Mouse (Mus musculus): ENCODE results near the gene Lrrc4.
A peak's percentile ranks its signal among the peaks of the same experiment; 100 is the strongest.

Lrrc4 gene

DNA sequence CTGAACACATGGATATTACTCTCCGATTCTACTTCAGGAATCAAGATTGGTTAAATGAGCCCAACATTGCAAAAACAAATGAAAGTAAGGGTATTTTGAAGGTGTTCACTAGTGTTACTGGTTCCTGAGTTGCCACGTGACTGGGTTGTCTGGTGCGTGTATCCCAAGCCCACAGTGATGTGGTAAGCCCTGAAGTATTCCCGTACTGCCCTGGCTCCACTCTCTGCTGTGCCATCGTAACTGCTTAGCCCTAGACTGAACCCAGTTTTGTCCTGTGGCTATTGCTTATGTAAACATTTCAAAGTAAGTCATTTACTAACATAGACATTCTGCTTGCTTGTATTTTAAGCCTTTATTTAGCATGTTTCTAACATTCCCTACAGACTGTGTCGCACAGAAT, 100.3 kb downstream of the Lrrc4 start:
- no peak for DNase-seq (ENCODE audit: inconsistent ontology term)

DNA sequence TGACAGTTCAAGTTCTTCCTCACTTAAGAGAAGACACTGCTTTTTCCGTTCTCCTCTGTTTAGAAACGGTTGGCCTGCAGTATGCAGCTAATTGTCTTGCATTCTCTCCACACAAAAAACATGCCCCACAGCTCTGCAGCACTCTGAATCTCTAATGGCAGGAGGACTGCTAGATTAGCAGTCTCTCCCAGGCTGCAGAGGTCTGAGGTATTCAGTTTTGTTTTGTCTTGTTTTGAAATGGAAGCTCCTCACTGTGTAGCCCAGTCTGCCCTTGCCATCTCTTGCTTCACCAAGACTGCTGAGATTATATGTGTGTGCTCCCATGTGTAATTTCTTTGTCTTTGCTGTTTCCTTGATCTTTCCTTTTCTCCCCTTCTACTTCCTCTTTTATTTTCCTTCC, 101.9 kb downstream of the Lrrc4 start:
- DNase-seq (ENCODE audit: inconsistent ontology term): no peak

DNA sequence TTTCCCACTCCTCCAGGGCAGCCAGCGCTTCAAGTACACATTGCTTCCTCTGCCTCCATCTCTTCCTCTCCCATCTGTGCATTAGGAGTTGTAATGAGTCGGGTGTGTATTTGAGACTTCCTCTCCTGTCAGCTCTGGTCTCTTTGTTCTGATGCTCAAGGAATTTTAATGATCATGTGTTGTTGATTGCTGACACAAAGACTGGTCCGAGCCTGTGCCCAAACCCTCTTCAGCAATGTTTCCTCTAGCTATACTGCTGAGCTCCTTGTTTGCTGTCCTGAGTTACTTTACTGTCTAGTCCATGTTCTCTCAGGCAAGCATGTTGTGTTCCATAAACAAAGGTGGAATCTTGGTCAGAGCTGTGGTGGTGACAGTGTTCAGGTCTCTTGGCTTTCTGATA, 102.3 kb downstream of the Lrrc4 start:
- DNase-seq (ENCODE audit: inconsistent ontology term): peak; percentile 66

DNA sequence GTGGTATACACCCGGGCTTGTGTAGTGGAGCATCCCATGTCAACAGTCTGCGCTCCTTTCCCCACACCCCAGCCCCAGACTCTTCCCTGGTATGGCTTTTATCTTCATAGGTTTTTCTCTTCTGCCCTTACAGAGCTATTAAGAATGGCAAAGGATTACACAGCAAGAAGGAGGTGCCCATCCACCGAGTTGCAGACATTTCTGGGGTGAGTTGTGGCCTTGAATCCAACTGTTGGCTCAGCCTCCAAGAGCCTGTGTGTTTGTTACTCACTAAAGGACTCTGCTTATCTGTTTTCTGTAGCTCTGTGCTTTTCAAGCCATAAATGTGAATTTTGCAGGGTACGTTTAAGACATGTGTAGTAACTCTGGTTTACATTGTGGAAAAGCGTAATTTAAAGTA, 106.8 kb downstream of the Lrrc4 start:
- no peak for DNase-seq (ENCODE audit: inconsistent ontology term)

DNA sequence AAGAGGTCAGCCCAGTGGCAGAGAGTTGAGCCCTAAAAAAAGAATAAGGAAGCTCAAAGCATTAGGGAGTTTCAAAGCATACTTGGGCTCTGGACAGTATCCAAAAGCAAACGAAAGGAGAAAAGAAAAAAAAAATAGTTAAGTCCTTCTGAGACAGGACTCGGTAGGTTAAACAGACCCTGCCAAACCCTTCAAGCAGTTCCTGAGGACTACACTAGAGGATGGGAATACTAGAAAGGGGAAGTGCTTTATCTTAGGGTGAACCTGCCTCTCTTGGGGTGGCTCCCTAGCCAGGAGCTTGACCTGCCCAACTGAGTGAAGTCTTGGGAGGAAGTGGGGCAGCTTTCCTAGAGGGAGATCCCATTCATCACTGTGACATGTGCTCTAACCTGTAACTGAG, 108.5 kb downstream of the Lrrc4 start:
- no peak for DNase-seq (ENCODE audit: inconsistent ontology term)

DNA sequence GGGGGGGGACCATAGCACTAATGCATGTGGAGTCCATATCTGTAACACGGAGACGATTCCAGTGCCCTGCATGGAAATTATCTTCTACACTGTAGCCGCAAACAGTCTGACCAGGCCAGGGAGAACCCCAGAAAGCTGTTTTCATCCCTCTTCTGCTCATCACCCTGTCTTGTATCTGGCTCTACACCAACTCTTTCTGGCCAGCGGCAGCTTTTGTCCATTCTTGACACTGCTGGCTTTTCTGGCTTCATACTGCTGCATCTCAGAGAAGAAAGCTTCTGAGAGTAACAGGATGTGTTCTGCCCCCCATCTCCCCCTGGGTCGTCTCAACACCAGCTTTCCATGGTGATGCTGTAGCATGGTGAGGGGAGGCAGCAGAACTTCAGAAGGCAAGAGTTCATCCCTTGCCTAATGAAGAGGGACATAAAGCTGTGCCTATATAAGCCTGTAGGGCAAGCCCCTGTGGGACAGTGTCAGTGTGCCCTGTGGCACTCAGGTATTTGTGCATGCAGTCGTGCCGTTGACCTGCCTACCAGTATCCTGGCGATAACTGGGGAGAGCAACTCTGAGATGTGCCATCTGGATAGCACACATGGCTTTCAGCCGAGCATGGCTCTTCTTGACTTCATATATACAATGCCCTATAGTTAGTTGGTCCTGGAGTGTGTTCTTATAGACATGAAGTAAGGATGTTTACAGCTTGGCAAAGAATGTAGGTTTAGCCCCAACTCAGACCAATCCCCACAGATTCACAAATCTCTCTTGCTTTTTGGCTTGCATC, 111.0 kb downstream of the Lrrc4 start:
- no peak for DNase-seq (ENCODE audit: inconsistent ontology term)

DNA sequence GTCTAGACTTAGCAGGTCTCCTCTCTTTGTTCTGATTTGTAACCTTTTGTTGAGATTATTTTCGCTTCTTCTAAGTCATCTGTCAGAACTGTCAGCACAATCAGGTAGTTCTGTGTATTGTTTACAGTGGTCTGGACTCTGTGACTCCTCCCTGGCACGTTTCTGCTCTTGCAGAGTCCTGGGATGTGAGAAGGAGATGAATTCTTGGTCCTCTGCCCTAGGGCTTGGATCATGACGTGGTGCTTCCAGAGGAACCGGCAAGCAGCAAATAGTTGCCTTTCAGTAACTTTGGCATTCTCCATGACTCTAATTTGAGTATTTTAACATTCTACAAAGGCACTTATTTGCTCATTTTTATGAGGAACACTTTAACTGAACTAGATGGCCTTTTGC, 113.7 kb downstream of the Lrrc4 start:
- DNase-seq (ENCODE audit: inconsistent ontology term): peak; percentile 58

DNA sequence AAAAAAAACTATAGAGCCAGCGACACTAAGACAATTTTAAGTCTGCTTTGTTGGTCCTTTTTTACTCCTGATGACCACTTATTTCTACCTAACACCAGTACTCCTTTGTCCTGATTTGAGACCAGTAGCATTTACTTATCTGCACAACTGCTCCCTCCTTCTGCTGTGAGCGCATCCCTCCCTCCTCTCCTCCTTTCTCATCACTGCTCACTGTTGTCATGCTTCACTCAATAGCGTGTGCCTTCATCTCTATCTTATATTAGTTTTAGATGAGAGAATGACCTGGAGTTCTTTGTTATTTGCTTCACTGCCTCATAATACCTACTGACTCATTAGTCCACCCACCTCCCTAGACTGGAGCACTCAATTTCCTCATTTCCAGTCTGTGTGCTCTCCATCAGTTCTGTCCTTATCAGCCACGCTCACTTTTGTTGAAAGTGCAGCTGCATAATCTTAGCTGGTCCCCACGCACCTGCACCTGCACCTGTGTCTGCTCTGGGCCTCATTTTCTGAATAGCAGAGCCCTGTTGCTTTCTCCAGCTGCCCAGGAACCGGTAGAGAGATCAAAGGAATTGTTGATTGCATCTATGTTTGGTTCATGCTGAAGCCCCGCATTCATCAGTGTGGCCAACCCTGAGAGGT, 114.2 kb downstream of the Lrrc4 start:
- peak; percentile 33 for DNase-seq (ENCODE audit: inconsistent ontology term)

DNA sequence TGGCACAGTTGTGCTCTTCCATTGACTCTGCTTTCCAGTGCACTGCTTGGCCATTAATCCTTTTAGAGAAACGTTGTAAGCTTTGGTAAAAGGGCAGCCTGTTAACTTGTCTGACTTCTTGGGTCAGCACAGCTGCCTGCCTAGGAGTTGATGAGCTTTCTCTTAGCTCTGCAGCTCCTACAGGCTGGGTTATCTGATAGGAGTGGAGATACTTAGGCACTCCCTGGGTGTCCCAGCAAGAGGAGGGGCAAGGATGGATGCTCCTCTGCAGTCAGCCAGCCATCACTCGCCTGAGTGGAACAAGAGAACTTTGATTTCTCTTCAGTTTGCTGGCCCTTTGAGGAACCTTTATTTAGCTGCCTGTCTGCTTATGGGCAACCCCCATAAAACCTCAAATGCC, 121.5 kb downstream of the Lrrc4 start:
- no peak for DNase-seq (ENCODE audit: inconsistent ontology term)

DNA sequence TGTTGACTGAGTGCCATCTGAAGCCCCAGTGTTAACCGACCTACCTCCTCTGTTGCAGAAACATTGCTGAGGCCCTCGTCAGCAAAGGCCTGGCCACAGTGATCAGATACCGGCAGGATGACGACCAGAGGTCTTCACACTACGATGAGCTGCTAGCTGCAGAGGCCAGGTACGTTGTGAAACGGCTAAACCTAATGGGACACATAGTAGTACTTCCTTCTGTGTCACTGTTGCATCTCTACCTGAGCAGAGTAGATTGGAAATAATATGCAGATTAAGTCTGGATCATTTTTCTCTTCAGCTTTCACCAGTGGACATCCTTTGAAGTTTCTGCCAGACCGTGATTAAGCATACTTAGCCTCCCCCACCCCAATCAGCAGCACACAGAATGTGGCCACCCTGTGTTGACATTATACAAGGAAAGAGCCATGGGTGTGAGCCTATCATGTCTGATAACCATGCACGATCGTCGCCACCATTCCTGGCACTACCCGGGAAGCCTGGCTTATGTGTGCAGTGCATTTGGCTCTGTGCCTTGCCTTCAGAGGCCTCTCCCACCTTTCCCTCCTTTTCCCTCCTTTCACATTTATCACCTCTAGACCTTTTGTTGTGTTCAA, 124.5 kb downstream of the Lrrc4 start:
- DNase-seq (ENCODE audit: inconsistent ontology term): no peak

DNA sequence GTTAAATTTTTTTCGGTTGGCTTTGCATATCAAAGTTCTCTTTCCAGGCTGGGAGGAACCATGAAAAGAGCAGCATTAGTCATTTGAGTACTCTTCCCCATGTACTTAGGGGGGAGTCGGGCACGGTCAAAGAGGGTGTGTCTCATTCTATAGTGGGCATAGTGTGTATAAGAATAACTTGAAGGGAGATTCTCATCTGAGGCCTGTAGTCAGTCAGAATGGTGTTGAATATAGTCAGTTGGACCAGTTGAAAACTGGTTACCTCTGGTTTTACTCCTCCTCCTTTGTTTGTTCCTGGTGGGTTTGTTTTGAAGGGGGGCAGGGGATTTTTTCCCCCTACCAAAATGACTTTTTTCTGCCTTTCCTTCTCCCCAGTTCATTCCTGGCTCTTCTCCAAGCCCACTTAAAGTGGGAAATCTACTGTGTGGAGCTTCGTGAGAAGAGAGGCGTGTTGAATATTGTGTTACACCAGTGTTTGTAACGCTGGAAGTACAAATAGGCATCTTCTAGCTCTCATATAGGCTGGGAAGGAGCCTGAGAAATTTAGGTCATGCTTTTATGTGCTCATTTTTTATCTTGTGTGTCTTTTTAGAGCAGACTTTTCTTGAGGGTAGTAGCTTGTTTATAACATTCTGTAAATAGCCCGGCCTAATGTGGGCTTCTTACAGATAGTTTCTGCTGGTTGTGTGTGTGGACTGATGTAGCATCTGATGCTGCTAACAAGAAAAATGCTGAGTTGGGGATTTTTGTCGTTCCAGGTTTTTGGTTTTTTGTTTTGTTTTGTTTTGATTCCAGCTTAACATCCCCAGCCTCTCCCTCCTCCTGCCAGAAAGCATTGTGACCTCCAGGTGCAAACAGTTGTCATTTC, 125.2 kb downstream of the Lrrc4 start:
- DNase-seq (ENCODE audit: inconsistent ontology term): no peak

DNA sequence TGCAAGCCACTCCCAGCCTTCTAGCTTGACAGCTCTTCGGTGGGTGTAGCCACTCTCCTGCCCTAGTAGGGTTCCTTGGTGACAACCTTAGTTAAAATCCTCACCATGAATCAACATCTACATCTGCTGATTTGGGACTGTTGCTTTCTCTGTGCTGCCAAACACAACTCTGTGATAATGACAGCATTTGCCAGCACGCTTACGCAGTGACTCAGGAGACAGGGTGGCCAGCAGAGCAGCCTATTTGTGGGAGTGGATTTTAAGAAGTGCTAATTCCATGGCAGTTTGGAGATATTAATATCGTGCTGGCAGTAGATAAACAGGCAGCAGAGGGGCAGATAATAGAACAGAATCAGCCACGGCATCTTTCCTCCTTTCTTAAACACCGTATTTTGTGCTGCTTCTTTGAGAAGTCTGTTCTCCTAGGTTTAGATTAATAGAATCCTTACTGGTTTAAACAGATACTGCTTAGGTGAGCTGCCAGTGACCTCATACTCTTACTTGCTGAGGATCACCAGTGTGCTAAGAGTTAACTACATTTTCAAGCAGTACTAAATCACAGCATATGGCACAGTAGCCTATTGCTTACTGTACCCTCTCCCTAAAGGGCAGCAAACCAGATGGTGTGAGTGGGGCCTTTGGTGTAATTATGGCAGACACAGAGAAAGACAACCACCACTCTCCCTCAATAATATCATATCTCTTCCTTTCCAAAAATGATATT, 126.0 kb downstream of the Lrrc4 start:
- DNase-seq (ENCODE audit: inconsistent ontology term): peak; percentile 43

DNA sequence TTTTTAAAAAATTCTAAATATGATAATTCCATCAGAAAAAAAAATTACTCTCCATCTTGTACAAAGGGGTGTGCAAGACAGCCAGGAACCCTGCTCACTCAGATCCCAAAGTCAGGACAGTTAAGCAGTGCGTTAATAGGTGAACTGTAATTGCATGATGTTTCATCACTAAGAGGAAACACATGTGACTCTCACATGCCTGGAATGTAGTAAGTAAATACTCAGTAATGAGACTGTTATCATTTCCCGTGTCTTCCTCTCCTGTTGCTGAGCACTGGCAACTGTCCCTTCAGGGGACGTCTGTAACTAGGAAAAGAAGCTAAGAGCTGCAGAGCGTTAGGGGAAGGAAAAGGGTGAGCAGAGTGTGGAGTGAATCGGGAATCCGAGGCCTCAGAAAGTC, 126.9 kb downstream of the Lrrc4 start:
- no peak for DNase-seq (ENCODE audit: inconsistent ontology term)

DNA sequence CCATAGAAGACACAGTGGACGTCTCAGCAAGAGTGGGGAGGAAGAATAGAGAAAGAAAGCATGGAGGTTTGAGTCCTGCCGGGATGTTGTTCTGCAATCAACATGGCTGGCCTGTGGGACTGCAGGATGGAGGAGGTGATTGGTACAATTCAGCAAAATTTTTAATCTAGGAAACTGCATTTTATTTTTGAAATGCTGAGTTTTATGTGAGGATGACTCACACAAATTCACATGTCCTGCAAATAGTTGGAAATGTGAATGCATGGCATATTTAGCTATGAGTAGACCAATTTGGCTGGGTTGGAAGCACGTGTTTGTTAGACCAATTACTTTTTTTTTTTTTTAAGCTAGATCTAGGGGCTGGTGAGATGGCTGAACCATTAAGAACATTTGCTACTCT, 134.3 kb downstream of the Lrrc4 start:
- DNase-seq (ENCODE audit: inconsistent ontology term): no peak

DNA sequence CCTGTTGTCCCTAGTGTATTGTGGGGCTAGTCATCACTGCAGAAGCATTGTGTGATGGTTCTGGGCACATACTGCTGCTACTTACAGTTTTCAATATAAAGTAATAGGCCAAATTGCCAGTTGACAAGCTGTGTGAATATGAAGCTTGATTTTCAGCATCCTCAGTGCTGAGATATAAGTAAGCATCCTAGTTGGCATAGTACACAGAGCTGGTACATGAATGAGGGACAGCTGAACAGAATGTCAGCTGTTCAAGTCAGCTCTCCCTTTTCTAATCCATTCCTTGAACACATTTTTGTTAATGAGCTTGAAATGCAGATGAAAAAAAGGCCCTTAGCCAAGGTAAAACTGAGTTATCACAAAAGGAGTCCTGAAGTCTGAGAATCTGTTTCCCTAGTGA, 138.9 kb downstream of the Lrrc4 start:
- DNase-seq (ENCODE audit: inconsistent ontology term): no peak

DNA sequence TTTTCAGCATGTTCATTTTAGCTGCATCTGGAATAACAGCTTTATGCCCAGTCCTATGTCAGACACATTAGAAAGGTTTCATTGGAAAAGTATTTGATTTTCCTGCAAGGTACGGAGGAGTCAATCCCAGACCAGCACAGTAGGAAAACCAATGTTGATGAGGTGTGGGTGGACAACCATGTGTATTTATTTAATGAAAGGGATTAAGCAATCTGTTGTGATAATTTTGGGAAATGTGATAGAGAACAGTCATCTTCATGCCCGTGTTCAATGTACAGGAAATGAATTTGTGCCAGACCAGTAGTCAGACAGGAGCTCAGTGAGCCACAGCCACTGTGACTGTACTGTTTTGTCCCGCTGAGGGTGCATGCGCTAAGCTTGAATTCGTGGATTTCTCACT, 143.8 kb downstream of the Lrrc4 start:
- no peak for DNase-seq (ENCODE audit: inconsistent ontology term)

DNA sequence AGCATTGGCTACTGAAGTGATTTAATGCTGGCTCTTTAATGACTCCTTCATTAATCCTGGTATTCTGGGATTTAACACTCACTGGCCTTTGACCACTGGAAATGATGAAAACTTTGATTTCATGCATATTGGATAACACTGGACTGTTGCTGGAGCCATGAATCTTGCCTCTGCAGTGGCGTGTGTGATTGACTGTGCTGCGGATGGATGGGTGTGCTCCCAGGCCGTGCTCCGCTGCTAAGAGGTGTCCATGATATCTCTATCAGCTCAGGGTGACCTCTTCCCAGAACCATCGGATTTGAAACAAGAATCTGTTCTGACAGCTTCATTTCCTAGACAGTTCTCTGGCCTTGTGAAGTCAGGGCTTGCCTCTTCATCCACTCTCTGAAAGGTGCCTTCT, 145.8 kb downstream of the Lrrc4 start:
- no peak for DNase-seq (ENCODE audit: inconsistent ontology term)

DNA sequence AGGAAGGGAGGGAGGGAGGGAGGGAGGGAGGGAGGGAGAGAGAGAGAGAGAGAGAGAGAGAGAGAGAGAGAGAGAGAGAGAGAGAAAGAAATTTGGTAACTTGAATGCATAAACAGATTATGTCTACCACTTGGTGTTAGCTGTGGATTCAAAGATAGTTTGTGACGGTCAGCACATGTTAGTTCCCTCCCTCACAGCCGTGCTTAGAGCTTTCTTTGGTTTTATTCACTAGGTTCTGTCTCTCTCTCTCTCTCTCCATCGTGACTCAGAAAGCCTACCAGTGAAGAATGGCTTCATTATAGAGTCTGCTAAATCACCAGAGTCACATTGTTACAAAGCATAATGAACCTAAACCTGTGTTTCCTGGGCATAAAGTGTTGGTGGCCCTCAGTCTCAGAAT, 146.5 kb downstream of the Lrrc4 start:
- peak; percentile 24 for DNase-seq (ENCODE audit: inconsistent ontology term)

DNA sequence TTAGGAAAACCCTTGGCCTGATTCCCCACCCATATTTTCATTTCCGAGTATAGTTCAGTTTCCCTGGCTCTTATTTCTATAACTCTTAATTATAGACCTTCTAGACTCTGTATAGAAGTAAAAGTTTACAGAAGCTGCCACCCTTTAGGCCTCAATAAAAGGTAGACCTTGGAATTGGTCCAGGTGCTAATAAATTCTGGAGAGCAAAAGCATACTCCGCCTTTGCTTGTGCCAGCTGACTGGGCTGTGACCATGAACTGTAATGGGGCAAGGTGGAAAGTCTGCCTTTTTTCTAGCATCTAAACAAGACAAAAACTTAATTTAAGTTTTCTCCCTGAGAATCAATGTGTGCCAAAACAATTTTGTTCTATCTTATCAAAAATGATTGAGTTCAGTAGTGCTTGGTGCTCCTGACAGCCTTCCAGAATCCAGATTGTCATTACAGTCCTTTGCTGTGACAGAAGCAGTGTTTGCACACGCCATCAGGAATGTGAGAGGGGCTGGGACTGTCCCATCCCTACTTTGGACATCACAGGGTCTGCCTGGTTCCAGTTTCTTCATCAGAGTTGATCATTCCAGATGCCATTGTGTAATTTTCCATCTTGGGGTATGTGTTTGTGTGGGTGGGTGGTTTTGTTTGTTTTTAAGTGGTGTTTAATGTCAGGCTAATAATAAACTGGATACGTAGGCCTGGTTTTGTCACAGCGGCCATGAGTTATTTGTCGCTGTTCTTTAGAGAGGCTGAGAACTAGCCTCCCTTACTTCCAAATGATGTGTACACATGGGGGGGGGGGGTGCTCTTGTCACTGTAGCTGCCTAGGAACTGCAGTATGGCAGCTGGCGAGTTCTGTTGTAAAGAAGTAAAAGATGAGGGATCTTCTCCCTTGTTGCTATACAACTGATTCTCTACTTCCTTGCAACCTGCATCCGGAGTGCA, 149.8 kb downstream of the Lrrc4 start:
- DNase-seq (ENCODE audit: inconsistent ontology term): no peak

DNA sequence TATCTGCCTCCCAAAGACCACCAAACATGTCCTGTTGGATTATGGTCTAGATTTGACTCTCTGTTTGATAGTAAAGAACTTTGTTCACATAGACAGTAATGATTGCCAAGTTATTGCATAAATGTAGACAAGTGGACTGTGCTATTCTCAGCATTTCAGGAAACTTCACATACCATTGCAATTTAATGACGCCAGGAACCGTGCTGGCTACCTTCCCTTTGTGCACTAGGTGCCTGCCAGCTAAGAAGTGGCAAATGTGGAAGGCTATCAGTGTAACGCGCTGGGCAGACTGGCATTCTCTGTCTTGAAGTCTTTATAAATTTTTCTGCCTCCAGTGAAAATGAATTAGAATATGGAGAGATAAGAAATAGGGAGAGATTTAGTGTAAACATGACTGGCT, 151.0 kb downstream of the Lrrc4 start:
- no peak for DNase-seq (ENCODE audit: inconsistent ontology term)

Measured in Muller cell, postnatal 12 days (primary cell).